Mouse (Mus musculus): Measurements from ENCODE around the gene Prr3. TPM values are rescaled to one million over a fixed set of nuclear protein-coding genes. Genes with fewer than 3 reads are reported as not detected.

The Prr3 gene
- polyA plus RNA-seq, 1 experiment, result 19.0 TPM

- 91% methylated on average over 2 of the region's 2 CpGs for WGBS
- Histone ChIP-seq H3K4me3 (replicated peaks; ENCODE audit: extremely low read depth, low read depth, low read length) (no peak overlapping the region), H3K4me1 (ENCODE audit: control insufficient read depth, insufficient read depth, low read length) (no peaks in the 10 kb centered on the region)
- TF ChIP-seq POLR2A (IDR thresholded peaks at IDR 0.05; ENCODE audit: borderline replicate concordance, extremely low read depth, low read depth, low read length), result no peak
- TF ChIP-seq CTCF (IDR thresholded peaks at IDR 0.05; ENCODE audit: insufficient read depth, low read length), result no peak
- DNase-seq, result no peak
Measured at GRCm38 (mm10) chr17:35929534-35929933, 50.5 kb downstream of the Prr3 start.

- 18% methylated on average over 1 of the region's 1 CpGs for WGBS
- TF ChIP-seq CTCF (IDR thresholded peaks at IDR 0.05; ENCODE audit: insufficient read depth, low read length), result no peak
- TF ChIP-seq POLR2A (IDR thresholded peaks at IDR 0.05; ENCODE audit: borderline replicate concordance, extremely low read depth, low read depth, low read length), result no peak
- no peak for DNase-seq
- peaks cover under 1% of the 10 kb centered on the region for H3K4me1 ChIP-seq (ENCODE audit: control insufficient read depth, insufficient read depth, low read length)
- H3K4me3 ChIP-seq (replicated peaks; ENCODE audit: extremely low read depth, low read depth, low read length), result no peak overlapping the region
Measured at GRCm38 (mm10) chr17:35927471-35927870, 52.6 kb downstream of the Prr3 start.

GRCm38 (mm10) chr17:35923281-35923680 is 56.8 kb downstream of the Prr3 start:
- DNase-seq, result no peak
- Histone ChIP-seq H3K4me3 (replicated peaks; ENCODE audit: extremely low read depth, low read depth, low read length) (no peak overlapping the region), H3K4me1 (ENCODE audit: control insufficient read depth, insufficient read depth, low read length) (peaks cover 24% of the 10 kb centered on the region)
- WGBS, result 79% methylated on average over 4 of the region's 4 CpGs
- TF ChIP-seq POLR2A (IDR thresholded peaks at IDR 0.05; ENCODE audit: borderline replicate concordance, extremely low read depth, low read depth, low read length), result no peak
- TF ChIP-seq CTCF (IDR thresholded peaks at IDR 0.05; ENCODE audit: insufficient read depth, low read length), result no peak

- no peak for DNase-seq
- TF ChIP-seq CTCF (IDR thresholded peaks at IDR 0.05; ENCODE audit: insufficient read depth, low read length), result no peak
- no peak for TF ChIP-seq POLR2A (IDR thresholded peaks at IDR 0.05; ENCODE audit: borderline replicate concordance, extremely low read depth, low read depth, low read length)
- 51% methylated on average over 3 of the region's 3 CpGs for WGBS
- Histone ChIP-seq H3K4me1 (ENCODE audit: control insufficient read depth, insufficient read depth, low read length) (peaks cover 24% of the 10 kb centered on the region), H3K4me3 (replicated peaks; ENCODE audit: extremely low read depth, low read depth, low read length) (no peak overlapping the region)
Measured at GRCm38 (mm10) chr17:35922566-35922965, 57.5 kb downstream of the Prr3 start.

Other genes starting within 250 kb of the Prr3 start
- gene Ier3, start 158.6 kb downstream of the Prr3 start, polyA plus RNA-seq (2012; rRNA removed), result 133 TPM in 2 replicates
- gene Flot1, start 157.0 kb downstream of the Prr3 start, polyA plus RNA-seq (2012; rRNA removed), result 81.9 and 89.7 TPM in 2 replicates
- 258 and 298 TPM in 2 replicates for gene Tubb5, start 141.9 kb downstream of the Prr3 start, polyA plus RNA-seq (2012; rRNA removed)
- 6.8 and 8.2 TPM in 2 replicates for gene Mdc1, start 138.7 kb downstream of the Prr3 start, polyA plus RNA-seq (2012; rRNA removed)
- gene Nrm, start 118.9 kb downstream of the Prr3 start, polyA plus RNA-seq (2012; rRNA removed), result 16.5 and 26.2 TPM in 2 replicates
- gene Ppp1r18, start 114.6 kb downstream of the Prr3 start, polyA plus RNA-seq (2012; rRNA removed), result 53.9 and 61.5 TPM in 2 replicates
- gene Dhx16, start 100.4 kb downstream of the Prr3 start, polyA plus RNA-seq (2012; rRNA removed), result 62.8 and 70.1 TPM in 2 replicates
- 36.1 and 38.1 TPM in 2 replicates for gene 2310061I04Rik, start 82.8 kb downstream of the Prr3 start, polyA plus RNA-seq (2012; rRNA removed)
- 49.4 and 57.7 TPM in 2 replicates for gene Atat1, start 70.2 kb downstream of the Prr3 start, polyA plus RNA-seq (2012; rRNA removed)
- 30.4 and 43.8 TPM in 2 replicates for gene Mrps18b, start 63.8 kb downstream of the Prr3 start, polyA plus RNA-seq (2012; rRNA removed)
- gene Ppp1r10, start 63.8 kb downstream of the Prr3 start, polyA plus RNA-seq (2012; rRNA removed), result 27.4 and 28.6 TPM in 2 replicates
- gene Abcf1, start 10.5 kb downstream of the Prr3 start, polyA plus RNA-seq (2012; rRNA removed), result 56.3 and 60.6 TPM in 2 replicates
- 34.1 and 37.1 TPM in 2 replicates for gene Gnl1, start 385 bp downstream of the Prr3 start, polyA plus RNA-seq (2012; rRNA removed)
- 9.2 and 16.5 TPM in 2 replicates for gene H2-T24, start 40.3 kb upstream of the Prr3 start, polyA plus RNA-seq (2012; rRNA removed)
- gene H2-T23, start 52.6 kb upstream of the Prr3 start, polyA plus RNA-seq (2012; rRNA removed), result 180 and 232 TPM in 2 replicates
- 53.9 and 55.1 TPM in 2 replicates for gene H2-T22, start 62.5 kb upstream of the Prr3 start, polyA plus RNA-seq (2012; rRNA removed)
- not detected in 2 replicates for gene Gm6034, start 62.7 kb upstream of the Prr3 start, polyA plus RNA-seq (2012; rRNA removed)
- gene Gm11127, start 78.1 kb upstream of the Prr3 start, polyA plus RNA-seq (2012; rRNA removed), result not detected in 2 replicates
- gene Gm19684, start 141.4 kb upstream of the Prr3 start, polyA plus RNA-seq (2012; rRNA removed), result 0.22 and 0.29 TPM in 2 replicates
- gene Gm7030, start 149.2 kb upstream of the Prr3 start, polyA plus RNA-seq (2012; rRNA removed), result not detected in 2 replicates
- 0.62 and 1.2 TPM in 2 replicates for gene Gm8909, start 188.3 kb upstream of the Prr3 start, polyA plus RNA-seq (2012; rRNA removed)
- 0.05 TPM in 1 of 2 replicates, not detected in the other for gene H2-T3, start 210.1 kb upstream of the Prr3 start, polyA plus RNA-seq (2012; rRNA removed)